Mouse (Mus musculus): ENCODE data around the gene Hmga2. TPM values are rescaled to one million over a fixed set of nuclear protein-coding genes. Genes with fewer than 3 reads are reported as not detected.
A peak's percentile ranks its signal among the peaks of the same experiment; 100 is the strongest.

Gene Hmga2
- polyA plus RNA-seq, 1 experiment from 2014 or later = 44.4 TPM

- peak; percentile 56 for DNase-seq (ENCODE audit: low spot score)
- Histone ChIP-seq H3K9me3 (replicated peaks) (no peaks in the 10 kb centered on the region), H3K27ac (replicated peaks) (peak overlapping the region; percentile 81), H3K27me3 (ENCODE audit: low read depth, poor library complexity, severe bottlenecking) (no peaks in the 10 kb centered on the region), H3K36me3 (peaks cover 31% of the 10 kb centered on the region), H3K4me1 (peaks cover 78% of the 10 kb centered on the region), H3K4me3 (peak overlapping the region; percentile 22)
- WGBS = 12% methylated on average over 7 of the region's 7 CpGs
Measured at GRCm38 (mm10) chr10:120417488-120418118, 58.7 kb downstream of the Hmga2 start.

GRCm38 (mm10) chr10:120417116-120417487 is 59.2 kb downstream of the Hmga2 start:
- peak; percentile 40 for DNase-seq (ENCODE audit: low spot score)
- H3K27ac ChIP-seq (replicated peaks) = peak overlapping the region; percentile 81
- WGBS = 16% methylated on average over 5 of the region's 5 CpGs
- peaks cover 28% of the 10 kb centered on the region for H3K36me3 ChIP-seq
- H3K4me1 ChIP-seq = peaks cover 73% of the 10 kb centered on the region
- H3K4me3 ChIP-seq = peak overlapping the region; percentile 22; the same call in 1 of the 2 replicates
- no peaks in the 10 kb centered on the region for H3K27me3 ChIP-seq (ENCODE audit: low read depth, poor library complexity, severe bottlenecking)
- no peaks in the 10 kb centered on the region for H3K9me3 ChIP-seq (replicated peaks)

GRCm38 (mm10) chr10:120416628-120417027 is 59.6 kb downstream of the Hmga2 start:
- H3K36me3 ChIP-seq = peaks cover 28% of the 10 kb centered on the region
- no peaks in the 10 kb centered on the region for H3K27me3 ChIP-seq (ENCODE audit: low read depth, poor library complexity, severe bottlenecking)
- H3K4me3 ChIP-seq = no peak overlapping the region
- peaks cover 70% of the 10 kb centered on the region for H3K4me1 ChIP-seq
- 65% methylated on average over 12 of the region's 12 CpGs for WGBS
- DNase-seq (ENCODE audit: low spot score) = no peak
- H3K9me3 ChIP-seq (replicated peaks) = no peaks in the 10 kb centered on the region
- H3K27ac ChIP-seq (replicated peaks) = peak overlapping the region; percentile 81

GRCm38 (mm10) chr10:120412215-120412614 is 64.1 kb downstream of the Hmga2 start:
- Histone ChIP-seq H3K27me3 (ENCODE audit: low read depth, poor library complexity, severe bottlenecking) (no peaks in the 10 kb centered on the region), H3K9me3 (replicated peaks) (no peaks in the 10 kb centered on the region), H3K4me3 (no peak overlapping the region), H3K4me1 (peaks cover 55% of the 10 kb centered on the region), H3K27ac (replicated peaks) (no peak overlapping the region), H3K36me3 (peaks cover 28% of the 10 kb centered on the region)
- DNase-seq (ENCODE audit: low spot score) = no peak
- 87% methylated on average over 5 of the region's 5 CpGs for WGBS

GRCm38 (mm10) chr10:120410958-120411357 is 65.3 kb downstream of the Hmga2 start:
- DNase-seq (ENCODE audit: low spot score) = no peak
- H3K4me1 ChIP-seq = peaks cover 55% of the 10 kb centered on the region
- H3K9me3 ChIP-seq (replicated peaks) = no peaks in the 10 kb centered on the region
- no peaks in the 10 kb centered on the region for H3K27me3 ChIP-seq (ENCODE audit: low read depth, poor library complexity, severe bottlenecking)
- 88% methylated on average over 4 of the region's 4 CpGs for WGBS
- H3K27ac ChIP-seq (replicated peaks) = no peak overlapping the region
- peaks cover 27% of the 10 kb centered on the region for H3K36me3 ChIP-seq
- no peak overlapping the region for H3K4me3 ChIP-seq

- DNase-seq (ENCODE audit: low spot score) = no peak
- no peaks in the 10 kb centered on the region for H3K27me3 ChIP-seq (ENCODE audit: low read depth, poor library complexity, severe bottlenecking)
- peaks cover 12% of the 10 kb centered on the region for H3K36me3 ChIP-seq
- H3K9me3 ChIP-seq (replicated peaks) = no peaks in the 10 kb centered on the region
- peaks cover 56% of the 10 kb centered on the region for H3K4me1 ChIP-seq
- H3K4me3 ChIP-seq = no peak overlapping the region
- no peak overlapping the region for H3K27ac ChIP-seq (replicated peaks)
- WGBS = 85% methylated on average over 9 of the region's 9 CpGs
Measured at GRCm38 (mm10) chr10:120409131-120409530, 67.1 kb downstream of the Hmga2 start.

- Histone ChIP-seq H3K27me3 (ENCODE audit: low read depth, poor library complexity, severe bottlenecking) (no peaks in the 10 kb centered on the region), H3K36me3 (peaks cover 16% of the 10 kb centered on the region), H3K9me3 (replicated peaks) (no peaks in the 10 kb centered on the region), H3K4me3 (no peak overlapping the region), H3K27ac (replicated peaks) (no peak overlapping the region), H3K4me1 (peaks cover 44% of the 10 kb centered on the region)
- DNase-seq (ENCODE audit: low spot score) = peak; percentile 45
- 25% methylated on average over 9 of the region's 9 CpGs for WGBS
Measured at GRCm38 (mm10) chr10:120407230-120407629, 69.0 kb downstream of the Hmga2 start.

- DNase-seq (ENCODE audit: low spot score) = no peak
- 55% methylated on average over 9 of the region's 9 CpGs for WGBS
- no peaks in the 10 kb centered on the region for H3K27me3 ChIP-seq (ENCODE audit: low read depth, poor library complexity, severe bottlenecking)
- H3K27ac ChIP-seq (replicated peaks) = peak overlapping the region; percentile 68
- H3K4me3 ChIP-seq = 0 out of 2 replicates have a peak overlapping the region, but pooled peaks have one; percentile 7
- peaks cover 44% of the 10 kb centered on the region for H3K4me1 ChIP-seq
- no peaks in the 10 kb centered on the region for H3K9me3 ChIP-seq (replicated peaks)
- peaks cover 16% of the 10 kb centered on the region for H3K36me3 ChIP-seq
Measured at GRCm38 (mm10) chr10:120406038-120406437, 70.2 kb downstream of the Hmga2 start.

- Histone ChIP-seq H3K27me3 (ENCODE audit: low read depth, poor library complexity, severe bottlenecking) (no peaks in the 10 kb centered on the region), H3K9me3 (replicated peaks) (no peaks in the 10 kb centered on the region), H3K36me3 (peaks cover 16% of the 10 kb centered on the region), H3K4me1 (peaks cover 46% of the 10 kb centered on the region), H3K4me3 (no peak overlapping the region), H3K27ac (replicated peaks) (no peak overlapping the region)
- WGBS = 89% methylated on average over 4 of the region's 4 CpGs
- no peak for DNase-seq (ENCODE audit: low spot score)
Measured at GRCm38 (mm10) chr10:120405322-120405721, 70.9 kb downstream of the Hmga2 start.

GRCm38 (mm10) chr10:120402966-120403365 is 73.3 kb downstream of the Hmga2 start:
- H3K27ac ChIP-seq (replicated peaks) = no peak overlapping the region
- WGBS = 97% methylated on average over 5 of the region's 5 CpGs

GRCm38 (mm10) chr10:120401787-120402186 is 74.5 kb downstream of the Hmga2 start:
- WGBS = 80% methylated on average over 8 of the region's 8 CpGs
- 0 out of 2 replicates have a peak overlapping the region, but pooled peaks have one; percentile 28 for H3K27ac ChIP-seq (replicated peaks)
- peaks cover 33% of the 10 kb centered on the region for H3K4me1 ChIP-seq
- no peaks in the 10 kb centered on the region for H3K27me3 ChIP-seq (ENCODE audit: low read depth, poor library complexity, severe bottlenecking)
- peaks cover 22% of the 10 kb centered on the region for H3K36me3 ChIP-seq
- no peak for DNase-seq (ENCODE audit: low spot score)
- no peak overlapping the region for H3K4me3 ChIP-seq
- no peaks in the 10 kb centered on the region for H3K9me3 ChIP-seq (replicated peaks)

More at GRCm38 (mm10) chr10:120402966-120403365, 73.3 kb downstream of the Hmga2 start:
- no peak overlapping the region for H3K4me3 ChIP-seq
- no peak for DNase-seq (ENCODE audit: low spot score)
- H3K36me3 ChIP-seq = peaks cover 16% of the 10 kb centered on the region
- H3K9me3 ChIP-seq (replicated peaks) = no peaks in the 10 kb centered on the region
- peaks cover 41% of the 10 kb centered on the region for H3K4me1 ChIP-seq
- H3K27me3 ChIP-seq (ENCODE audit: low read depth, poor library complexity, severe bottlenecking) = no peaks in the 10 kb centered on the region

- Histone ChIP-seq H3K9me3 (replicated peaks) (no peaks in the 10 kb centered on the region), H3K4me1 (peaks cover 20% of the 10 kb centered on the region), H3K36me3 (peaks cover 23% of the 10 kb centered on the region), H3K27ac (replicated peaks) (no peak overlapping the region), H3K4me3 (no peak overlapping the region), H3K27me3 (ENCODE audit: low read depth, poor library complexity, severe bottlenecking) (no peaks in the 10 kb centered on the region)
- DNase-seq (ENCODE audit: low spot score) = no peak
- 79% methylated on average over 9 of the region's 9 CpGs for WGBS
Measured at GRCm38 (mm10) chr10:120399846-120400510, 76.3 kb downstream of the Hmga2 start.

GRCm38 (mm10) chr10:120398745-120399144 is 77.5 kb downstream of the Hmga2 start:
- H3K27me3 ChIP-seq (ENCODE audit: low read depth, poor library complexity, severe bottlenecking) = no peaks in the 10 kb centered on the region
- DNase-seq (ENCODE audit: low spot score) = no peak
- no peak overlapping the region for H3K4me3 ChIP-seq
- peaks cover 16% of the 10 kb centered on the region; the same call in 1 of the 2 replicates for H3K36me3 ChIP-seq
- H3K9me3 ChIP-seq (replicated peaks) = no peaks in the 10 kb centered on the region
- peaks cover 20% of the 10 kb centered on the region for H3K4me1 ChIP-seq
- 66% methylated on average over 6 of the region's 6 CpGs for WGBS
- no peak overlapping the region for H3K27ac ChIP-seq (replicated peaks)

Data from midbrain, embryonic 10.5 days (tissue).